Mouse (Mus musculus): Measurements from ENCODE around the gene Slc9c1. TPM values are rescaled to one million over a fixed set of nuclear protein-coding genes. Genes with fewer than 3 reads are reported as not detected.
"Not testable (repeated sequence)": the region's sequence is repeated elsewhere in the genome, so short reads cannot be mapped to it uniquely, and the experiment has no call there.

Slc9c1 gene
- total RNA-seq (2021), result not detected
- long read RNA-seq, experiment 1, result 0 reads
- long read RNA-seq, experiment 2, result 0 reads

DNA sequence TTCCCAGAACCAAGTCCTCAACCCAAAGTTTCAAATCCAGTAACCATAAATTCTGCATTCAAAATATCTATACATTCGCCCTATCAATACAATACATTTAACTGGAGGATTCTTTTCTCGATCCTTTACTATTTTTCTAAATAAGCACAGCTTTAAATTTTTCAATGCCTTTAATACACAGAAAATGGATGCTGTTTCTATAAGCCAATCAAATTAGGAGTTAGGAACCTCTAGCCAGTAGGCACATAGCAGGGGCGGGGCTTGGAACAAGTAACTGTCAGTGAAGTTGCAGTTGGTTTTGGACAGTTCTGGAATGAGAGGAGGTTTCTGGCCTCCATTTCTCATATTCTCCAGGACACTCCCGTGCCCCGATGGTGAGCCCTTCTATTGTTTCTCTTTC lies at the start of gene Slc9c1:
Slc9c1 (plus strand) TSS at position 301 of the 400 bp plus-strand sequence.
- DNase-seq (ENCODE audit: low spot score in 2 of 2), result no peak

DNA sequence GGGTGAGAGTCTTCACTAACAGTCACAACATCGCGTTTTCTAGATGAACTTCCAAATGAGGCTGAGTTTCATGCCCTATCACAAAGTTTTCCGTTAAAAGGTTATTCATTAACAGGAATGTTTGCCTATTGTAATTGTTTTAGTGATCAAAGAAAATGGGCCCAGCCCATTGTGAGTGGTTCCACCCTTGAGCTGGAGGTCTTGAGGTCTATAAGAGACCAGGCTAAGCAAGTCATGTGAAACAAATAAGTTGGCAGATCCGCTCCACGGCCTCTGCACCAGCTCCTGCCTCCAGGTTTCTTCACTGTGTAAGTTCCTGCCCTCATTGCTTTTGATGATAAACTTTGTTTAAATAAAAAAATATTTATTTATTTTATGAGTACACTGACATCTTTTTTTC lies 42.2 kb upstream of the Slc9c1 start, which contains the start of gene Gm609:
Gm609 (minus strand) TSS at position 43 of the 400 bp plus-strand sequence.
- DNase-seq (ENCODE audit: low spot score in 2 of 2), result no peak

DNA sequence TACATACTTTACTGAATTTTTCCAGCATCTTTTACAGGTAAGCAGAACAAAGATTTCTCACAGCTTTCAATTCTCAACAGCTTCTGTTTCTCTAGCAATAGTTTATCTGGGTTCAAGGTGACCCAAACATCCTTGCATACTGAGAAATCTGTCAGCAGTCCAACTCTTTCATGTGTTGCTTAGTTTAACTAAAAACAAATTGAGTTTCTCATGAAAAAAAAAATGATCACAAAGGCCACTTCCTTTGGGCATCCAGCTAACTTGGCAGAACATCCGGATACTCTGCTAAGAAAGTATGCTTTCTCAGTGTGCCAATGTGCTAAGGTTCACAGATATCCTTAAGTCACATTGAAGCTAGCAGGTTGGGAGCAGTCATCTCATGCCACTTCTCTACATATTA lies 39.8 kb upstream of the Slc9c1 start:
- no peak for DNase-seq (ENCODE audit: low spot score in 2 of 2)

DNA sequence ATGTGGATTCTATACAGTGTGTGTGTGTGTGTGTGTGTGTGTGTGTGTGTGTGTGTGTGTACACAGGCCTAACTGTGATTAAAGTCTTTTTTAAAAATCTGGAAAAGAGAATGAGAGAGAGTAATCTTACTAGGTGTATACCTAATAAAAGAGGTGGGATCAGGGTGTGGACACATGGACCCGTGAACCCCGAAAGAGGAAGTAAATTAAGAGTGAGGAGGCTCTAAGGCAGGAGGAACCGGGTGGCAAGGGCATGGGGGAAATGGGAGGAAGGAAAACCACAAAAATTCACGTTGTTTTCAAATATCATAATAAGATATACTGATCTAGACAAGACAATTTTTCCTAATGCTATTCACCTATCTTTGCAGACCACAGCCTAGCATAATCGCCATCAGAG lies 9.6 kb upstream of the Slc9c1 start:
- DNase-seq (ENCODE audit: low spot score in 2 of 2), result no peak

DNA sequence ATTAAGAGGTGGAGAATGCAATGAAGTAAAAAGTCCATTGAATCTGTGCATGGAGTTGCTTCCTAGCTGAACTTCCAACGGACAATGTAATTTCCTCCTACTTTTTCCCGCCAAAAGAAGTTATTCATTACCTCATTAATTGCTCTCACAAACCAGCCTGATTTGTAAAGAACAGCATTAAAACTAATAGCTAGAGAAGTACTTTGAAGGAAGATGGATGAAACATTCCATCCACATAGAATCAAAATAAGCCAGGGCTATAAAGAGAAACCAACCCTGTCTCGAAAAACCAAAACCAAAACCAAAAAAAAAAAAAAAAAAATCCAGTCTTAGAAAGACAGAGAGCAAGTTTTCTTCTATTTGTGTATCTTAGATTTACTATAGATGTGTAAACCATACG lies 3.2 kb upstream of the Slc9c1 start, which contains the start of gene Gm17783:
Gm17783 (minus strand) TSS at position 101 of the 400 bp plus-strand sequence.
- DNase-seq (ENCODE audit: low spot score in 2 of 2), result no peak

DNA sequence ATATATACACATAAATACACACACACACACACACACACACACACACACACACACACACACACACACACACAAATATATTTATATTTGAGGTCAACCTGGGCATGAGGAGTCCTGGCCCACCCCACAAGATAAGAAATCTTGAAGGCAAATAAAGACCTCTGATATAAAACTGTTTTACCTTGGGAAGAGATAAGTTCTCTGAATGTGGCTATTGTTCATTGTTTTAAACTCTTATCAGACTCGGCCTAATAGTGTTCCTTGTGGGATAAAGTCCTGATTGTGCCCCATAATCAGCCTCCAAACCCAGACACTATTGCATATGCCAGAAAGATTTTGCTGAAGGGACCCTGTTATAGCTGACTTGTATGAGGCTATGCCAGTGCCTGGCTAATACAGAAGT lies 3.2 kb downstream of the Slc9c1 start:
- not testable (repeated sequence) for DNase-seq (ENCODE audit: low spot score in 2 of 2)

DNA sequence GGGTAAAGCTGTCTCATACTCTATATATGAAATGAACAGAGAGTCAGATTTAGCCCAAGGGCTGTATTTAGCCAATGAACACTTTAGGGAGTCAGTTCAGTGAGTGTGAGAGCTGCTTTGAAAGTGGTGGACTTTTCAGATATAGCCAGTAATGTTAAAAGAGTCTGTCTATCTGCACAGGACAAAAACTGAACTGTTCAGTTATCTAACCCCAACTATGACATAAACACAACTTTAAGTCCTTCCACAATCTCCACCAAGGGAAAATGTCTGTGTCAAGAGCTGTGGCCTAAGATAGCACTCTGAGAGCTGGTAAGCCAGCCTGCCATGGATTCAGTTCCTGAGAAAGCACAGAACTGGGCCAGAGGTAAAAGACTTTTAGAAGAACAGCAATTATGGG lies 7.0 kb downstream of the Slc9c1 start:
- DNase-seq (ENCODE audit: low spot score in 2 of 2), result no peak

DNA sequence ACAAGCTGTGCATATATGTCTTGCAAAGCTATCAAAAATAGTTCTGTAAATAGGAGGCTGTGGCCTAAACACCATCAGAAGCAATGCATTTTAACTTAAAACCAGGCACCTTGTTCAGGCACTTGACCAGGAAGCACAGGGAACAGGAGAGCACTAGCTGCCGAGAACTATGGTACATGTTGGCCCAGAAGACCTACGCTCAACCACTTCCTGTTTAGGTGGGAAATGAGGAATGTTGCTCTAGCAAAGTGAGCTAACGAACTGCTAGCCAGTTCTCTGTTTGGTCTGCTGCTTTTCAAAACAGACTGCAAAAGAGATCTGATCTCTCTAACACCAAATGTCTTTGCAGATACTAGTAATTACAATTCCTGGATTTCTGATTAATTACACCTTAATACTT lies 9.2 kb downstream of the Slc9c1 start:
- DNase-seq (ENCODE audit: low spot score in 2 of 2), result no peak

DNA sequence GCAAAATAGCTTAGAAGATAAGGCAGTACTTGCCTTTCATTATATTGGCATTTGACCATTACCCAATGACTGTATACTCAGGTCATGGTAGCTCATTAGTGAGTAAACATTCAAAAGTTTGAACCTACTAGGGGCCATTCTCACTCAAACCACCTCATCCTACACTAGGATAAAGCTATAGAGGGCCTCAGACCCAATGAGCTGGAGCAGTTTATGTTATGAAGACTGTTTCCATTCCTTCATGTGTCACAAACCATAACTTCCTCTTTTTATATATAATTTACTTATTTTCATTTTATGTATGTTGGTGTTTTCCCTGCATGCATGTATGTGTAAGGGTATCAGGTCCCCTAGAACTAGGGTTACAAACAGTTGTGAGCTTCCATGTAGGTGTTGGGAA lies 12.9 kb downstream of the Slc9c1 start:
- no peak for DNase-seq (ENCODE audit: low spot score in 2 of 2)

DNA sequence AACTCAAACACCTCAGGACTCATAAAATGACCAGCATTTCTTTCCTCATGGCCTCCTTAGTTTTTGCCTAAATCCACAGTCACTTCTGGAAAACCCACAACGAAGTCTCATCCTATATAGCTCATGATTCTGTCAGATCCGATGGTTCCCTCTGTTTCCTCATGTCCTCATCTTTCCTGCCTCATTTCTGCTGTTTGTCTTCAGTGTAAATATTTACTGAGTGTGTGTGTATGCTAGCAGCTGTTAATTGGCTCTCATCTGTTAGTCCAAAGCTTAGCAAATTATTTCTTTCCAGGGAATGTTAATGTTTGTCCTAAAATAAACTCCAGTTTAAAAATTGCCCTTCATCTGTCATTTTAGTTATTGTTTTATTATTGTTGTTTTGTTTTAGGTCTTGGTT lies 16.5 kb downstream of the Slc9c1 start:
- no peak for DNase-seq (ENCODE audit: low spot score in 2 of 2)

DNA sequence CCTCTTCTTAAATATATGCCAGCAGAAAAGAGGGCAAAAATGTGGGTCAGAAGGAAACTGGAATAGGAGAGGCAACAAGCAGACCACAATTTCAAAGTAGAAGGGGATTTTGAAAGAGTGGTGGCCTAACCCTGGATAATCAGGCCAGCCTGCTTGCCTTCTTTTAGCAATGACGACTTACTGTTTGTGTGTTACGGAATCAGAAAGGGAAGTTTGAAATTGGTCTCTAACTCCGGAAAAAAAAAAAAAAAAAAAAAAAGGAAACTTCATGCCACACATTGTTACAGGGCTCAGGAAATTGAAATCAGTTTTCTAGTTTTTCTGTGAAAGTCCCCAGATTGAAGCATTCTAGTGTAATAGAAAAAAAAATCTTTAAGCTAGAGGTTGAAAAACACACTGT lies 26.6 kb downstream of the Slc9c1 start:
- no peak for DNase-seq (ENCODE audit: low spot score in 2 of 2)

DNA sequence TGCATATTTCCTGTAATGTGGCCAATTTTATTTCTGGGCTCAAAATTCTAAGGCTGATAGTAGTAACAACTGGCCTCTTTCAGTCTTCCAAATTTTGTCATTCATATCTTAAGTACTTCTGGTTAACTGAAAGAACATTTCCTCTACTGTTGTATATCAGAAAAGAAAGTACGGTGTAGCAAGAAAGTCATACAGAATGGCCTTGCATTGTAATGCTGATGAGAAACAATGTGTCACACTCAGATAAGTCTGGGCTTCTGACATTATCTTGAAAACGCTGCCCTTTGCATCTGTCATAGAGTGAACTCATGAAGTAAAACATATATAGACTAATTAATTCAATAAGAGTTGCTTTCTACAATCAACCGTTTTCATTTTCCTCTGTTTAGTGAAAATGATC lies 37.2 kb downstream of the Slc9c1 start:
- no peak for DNase-seq (ENCODE audit: low spot score in 2 of 2)

DNA sequence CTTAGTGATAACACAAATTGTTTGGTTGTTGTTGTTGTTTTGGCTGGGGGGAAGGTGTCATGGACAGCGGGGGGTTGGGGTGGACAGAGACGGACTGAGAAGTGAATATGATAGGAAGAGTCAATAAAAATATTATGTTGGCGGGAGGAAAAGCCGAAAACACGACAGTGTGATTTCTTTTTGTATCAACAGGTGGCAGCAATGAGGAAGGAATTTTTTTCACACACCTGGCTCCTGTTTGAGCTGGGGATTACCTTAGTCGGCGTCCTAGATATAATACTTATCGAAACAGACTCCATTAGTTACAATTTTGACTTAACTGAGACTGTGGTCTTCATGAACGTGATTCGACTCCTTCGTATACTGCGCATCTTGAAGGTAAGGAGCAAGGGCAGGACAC lies 44.8 kb downstream of the Slc9c1 start:
- DNase-seq (ENCODE audit: low spot score in 2 of 2), result no peak

DNA sequence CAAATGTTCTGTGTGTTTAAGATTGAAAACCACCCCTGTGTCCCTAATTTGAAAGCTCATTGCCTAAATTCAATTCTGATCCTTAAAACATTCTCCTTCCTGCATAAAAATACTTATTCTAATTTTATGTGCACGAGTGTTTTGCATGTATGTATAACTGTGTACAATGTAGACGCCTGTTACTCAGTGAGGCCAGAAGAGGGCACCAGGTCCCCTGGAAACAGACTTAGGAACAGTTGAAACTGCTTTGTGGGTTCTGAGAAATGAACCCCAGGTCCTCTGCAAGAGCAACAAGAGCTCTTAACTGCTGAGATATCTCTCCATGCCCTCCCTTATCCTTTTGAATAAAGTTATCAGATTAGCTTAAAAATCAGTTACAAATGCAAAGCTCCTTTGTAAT lies 47.4 kb downstream of the Slc9c1 start:
- peak in 1 of 2 experiments; percentile 21 for DNase-seq (ENCODE audit: low spot score in 2 of 2)

DNA sequence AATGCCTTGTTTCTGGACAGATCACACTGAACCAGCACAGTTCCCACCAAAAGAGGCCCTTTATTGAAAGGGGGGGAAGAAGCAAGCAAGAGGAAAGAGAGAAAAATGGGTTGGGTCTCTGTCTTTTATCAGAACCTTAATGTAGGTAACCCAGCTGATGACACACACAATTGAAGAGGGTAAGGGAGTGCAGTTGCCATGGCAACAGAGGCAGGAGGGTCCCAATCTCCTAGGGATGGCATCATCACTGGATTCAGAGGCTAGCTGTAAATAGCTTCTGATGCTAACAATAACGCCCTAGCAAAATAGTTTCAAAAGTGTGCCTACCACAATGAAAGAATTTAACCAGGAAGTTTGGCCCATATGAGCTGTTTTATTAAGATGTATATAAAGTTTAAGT lies 58.5 kb downstream of the Slc9c1 start:
- no peak for DNase-seq (ENCODE audit: low spot score in 2 of 2)

DNA sequence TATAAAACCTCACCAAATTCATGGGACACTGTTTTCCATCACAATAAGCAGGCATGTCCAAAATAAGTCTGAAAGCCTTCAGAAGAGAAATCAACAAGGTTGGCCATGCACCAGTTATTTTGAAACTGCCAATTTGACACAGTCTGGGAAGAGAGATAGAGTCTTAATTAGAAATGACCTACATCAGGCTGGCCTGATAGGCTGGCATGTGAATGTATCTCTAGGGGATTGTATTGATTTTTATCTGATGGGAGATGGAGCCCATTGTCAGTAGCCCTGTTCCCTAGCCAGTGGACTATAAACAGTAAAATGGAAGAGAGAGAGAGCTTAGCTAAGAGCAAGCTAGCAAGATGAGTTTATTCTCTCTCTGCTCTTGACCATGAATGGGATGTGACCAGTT lies 60.4 kb downstream of the Slc9c1 start:
- no peak for DNase-seq (ENCODE audit: low spot score in 2 of 2)

DNA sequence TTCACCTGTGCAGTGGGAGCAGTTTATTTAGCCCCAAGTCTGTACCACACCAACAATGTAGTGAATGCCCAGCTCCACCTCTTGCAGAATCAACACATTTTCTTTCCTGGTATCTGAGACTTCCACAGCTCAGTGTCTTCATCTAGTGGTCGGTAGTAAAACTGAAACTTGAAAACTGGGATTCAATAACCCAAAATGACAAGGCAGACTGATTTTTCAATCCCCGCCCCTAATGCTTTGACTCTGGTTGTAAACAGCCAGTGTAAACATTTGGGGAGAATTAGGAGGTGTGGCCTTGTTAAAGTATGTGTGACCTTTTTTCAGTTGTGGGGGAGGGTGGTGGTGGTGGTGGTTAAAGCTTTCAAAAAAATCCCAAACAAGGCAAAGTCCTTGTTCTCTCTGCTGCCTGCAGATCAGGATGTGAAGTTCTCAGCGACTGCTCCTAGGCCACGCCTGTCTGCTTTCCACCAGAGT lies 73.4 kb downstream of the Slc9c1 start:
- DNase-seq (ENCODE audit: low spot score in 2 of 2), result peak in 1 of 2 experiments; percentile 12

DNA sequence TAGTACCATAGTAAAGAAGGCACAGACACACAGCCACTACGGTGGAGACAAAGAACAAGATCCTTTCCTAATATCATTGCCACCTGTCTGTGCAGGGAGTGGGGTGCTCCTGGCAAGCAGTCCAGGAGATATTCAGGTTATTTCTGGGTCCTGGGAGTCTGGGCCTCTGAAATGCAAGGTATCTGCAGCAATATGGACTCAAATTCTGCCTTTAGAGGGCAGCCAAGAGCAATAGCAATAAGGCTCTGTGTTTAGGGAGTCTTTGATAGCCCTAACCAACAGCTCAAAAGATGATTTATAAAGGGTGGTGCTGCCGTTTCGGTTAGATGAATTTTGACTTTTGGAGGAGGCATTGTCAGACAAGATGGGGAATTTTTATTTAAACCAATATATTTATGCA lies 74.2 kb downstream of the Slc9c1 start:
- peak; percentile 16 to 33 for DNase-seq (ENCODE audit: low spot score in 2 of 2)

DNA sequence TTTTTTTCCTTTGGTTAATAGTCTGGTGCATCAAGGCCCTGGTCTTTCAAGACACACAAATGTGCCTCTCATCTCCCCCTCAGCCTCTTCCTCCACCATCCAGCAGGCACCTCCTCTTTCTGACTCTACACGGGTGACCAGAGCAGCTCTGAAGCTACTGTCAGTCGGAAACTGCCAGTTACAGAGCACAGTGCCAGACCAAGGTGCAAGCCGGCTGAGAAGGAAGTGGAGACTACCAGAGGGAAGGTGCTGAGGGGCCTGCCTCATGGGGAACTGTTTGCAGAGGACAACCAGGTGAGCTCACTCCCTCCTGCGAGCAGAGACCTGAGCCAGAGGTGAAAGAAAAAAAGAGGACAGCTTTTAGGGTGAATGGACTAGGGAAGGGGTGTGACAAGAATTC lies 75.2 kb downstream of the Slc9c1 start, which contains the start of gene Gcsam:
Gcsam (plus strand) TSS at position 114 of the 400 bp plus-strand sequence.
- DNase-seq (ENCODE audit: low spot score in 2 of 2), result no peak

DNA sequence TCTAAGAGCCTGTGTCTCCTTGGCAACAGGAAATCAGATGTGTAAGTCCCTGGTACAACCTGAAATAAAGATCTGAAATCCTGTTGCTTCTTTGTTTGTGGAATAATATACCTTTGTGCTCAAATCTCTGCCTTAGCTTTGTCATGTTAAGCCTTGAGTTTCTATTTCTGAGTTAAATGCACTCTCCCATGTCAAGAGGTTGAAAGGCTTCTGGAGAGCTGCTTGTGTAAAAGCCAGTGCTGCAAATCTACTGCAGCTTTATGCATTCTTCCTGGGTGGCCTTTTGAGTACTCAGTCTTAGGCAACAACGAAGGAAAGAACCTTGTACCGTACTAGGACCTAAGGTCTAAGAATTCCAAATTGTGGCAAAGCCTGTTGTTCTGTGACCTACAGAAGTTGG lies 78.1 kb downstream of the Slc9c1 start:
- DNase-seq (ENCODE audit: low spot score in 2 of 2), result no peak

DNA sequence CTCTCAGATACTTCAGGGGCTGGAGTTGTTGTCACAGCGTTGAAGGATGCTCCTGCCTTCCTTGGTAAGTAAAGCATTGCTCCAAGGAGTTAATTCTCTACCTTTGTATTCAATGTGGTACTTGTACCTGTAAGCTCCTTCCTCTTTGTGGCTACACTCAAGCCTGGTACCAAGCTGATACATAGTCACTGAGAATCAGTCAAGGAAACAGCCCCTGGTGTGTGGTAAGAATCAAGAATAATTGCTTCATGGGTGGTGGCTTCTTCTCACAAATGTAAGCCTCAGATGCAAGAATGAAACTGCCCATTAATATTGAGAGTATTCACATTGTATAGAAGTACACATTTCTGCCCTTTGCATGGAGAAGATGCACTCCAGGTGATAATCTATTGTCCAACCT lies 80.8 kb downstream of the Slc9c1 start:
- DNase-seq (ENCODE audit: low spot score in 2 of 2), result no peak

DNA sequence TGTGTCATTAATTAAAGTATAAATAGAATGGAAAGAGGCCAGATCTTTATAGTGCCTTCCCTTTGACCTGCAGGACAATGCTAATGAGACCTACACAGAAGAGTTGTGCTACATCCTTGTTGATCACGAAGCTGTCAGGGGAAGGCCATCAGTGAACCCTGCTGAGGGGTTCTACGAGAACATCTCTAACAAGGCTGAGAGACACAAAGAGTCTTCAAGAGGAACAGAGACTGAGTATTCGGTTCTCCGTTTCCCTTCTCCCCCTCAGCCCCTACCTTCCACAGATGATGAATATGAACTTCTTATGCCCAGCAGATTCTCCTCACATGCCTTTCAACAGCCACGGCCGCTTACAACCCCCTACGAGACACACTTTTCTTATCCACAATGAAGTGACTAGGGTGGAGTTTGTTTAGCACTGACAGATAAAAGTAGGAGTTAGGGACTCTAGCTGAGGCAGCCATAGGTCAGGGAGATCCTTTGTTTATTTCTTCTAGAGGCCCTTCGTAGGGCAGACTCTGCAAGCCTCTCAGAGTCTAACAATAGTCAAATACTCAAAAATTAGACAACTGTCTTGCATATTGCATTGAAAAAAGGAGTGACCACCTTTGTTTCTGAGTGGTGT lies 84.8 kb downstream of the Slc9c1 start:
- no peak for DNase-seq (ENCODE audit: low spot score in 2 of 2)

DNA sequence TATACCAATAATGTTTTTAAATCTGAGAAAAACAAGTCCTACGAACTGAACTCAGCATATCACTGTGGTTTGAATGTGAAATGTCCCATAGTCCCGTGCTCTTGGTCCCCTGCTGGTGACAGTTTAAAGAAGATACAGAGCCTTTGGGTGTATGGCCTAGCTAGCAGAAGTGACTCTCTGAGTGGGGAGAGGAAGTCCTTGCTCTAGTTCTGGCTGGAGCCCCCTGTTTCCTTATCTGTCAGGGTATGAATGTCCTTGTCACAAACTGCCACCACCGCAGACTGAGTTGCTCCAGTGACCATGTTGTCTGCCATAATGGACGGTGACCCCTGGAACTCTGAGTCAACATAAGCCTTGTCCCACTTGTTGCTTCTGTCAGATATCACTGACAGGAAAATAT lies 88.1 kb downstream of the Slc9c1 start:
- DNase-seq (ENCODE audit: low spot score in 2 of 2), result no peak
